9 mouse cellular contexts compared by ENCODE assay signal in genomic region chr14:11868636-11869035, GRCm38 (mm10).
DNase-seq lines count a peak whose midpoint lies in the region.
"Had no signal": no experiment of that assay in that cellular context is flagged by ENCODE, and none has a peak within 500 bp of the region (broad histone marks: within the 10 kb centered on the region; RNA-seq: fewer than 3 reads in every experiment).

No protein-coding gene starts in this region.

- no peak overlapping the region for H3K27ac ChIP-seq in heart, embryonic 10.5 days
- peak overlapping the region; percentile 31; the same call in 1 of the 2 replicates for H3K27ac ChIP-seq in brown adipose tissue, adult 24 weeks (replicated peaks; ENCODE audit: low read depth, low read length)
- H3K27ac ChIP-seq: forebrain, embryonic 10.5 days; lung, embryonic 15.5 days had no signal

- no peaks in the 10 kb centered on the region for H3K9me3 ChIP-seq in heart, embryonic 10.5 days
- H3K9me3 ChIP-seq: forebrain, embryonic 10.5 days; lung, embryonic 15.5 days had no signal

- WGBS in heart, embryonic 10.5 days = 43% methylated on average over 6 of the region's 6 CpGs

- H3K36me3 ChIP-seq in heart, embryonic 10.5 days = no peaks in the 10 kb centered on the region
- H3K36me3 ChIP-seq: forebrain, embryonic 10.5 days; lung, embryonic 15.5 days had no signal

- H3K27me3 ChIP-seq in heart, embryonic 10.5 days (ENCODE audit: insufficient read depth, poor library complexity, severe bottlenecking) = no peaks in the 10 kb centered on the region
- H3K27me3 ChIP-seq: lung, embryonic 15.5 days had no signal

- peak; percentile 77 for DNase-seq in heart, adult 8-10 months (ENCODE audit: low spot score)
- DNase-seq in heart, embryonic 10.5 days (ENCODE audit: low spot score) = no peak
- DNase-seq in kidney, adult 8-10 months = peak; percentile 55 to 74
- DNase-seq in lung, postnatal 4 days = peak; percentile 44 to 71
- DNase-seq in spleen, postnatal 36 days (ENCODE audit: low spot score in 2 of 2) = no peak
- DNase-seq in neural tube, embryonic 10.5 days (ENCODE audit: extremely low spot score, low spot score) = no peak

- H3K4me1 ChIP-seq in heart, embryonic 10.5 days = peaks cover 30% of the 10 kb centered on the region
- peaks cover 34% of the 10 kb centered on the region for H3K4me1 ChIP-seq in brown adipose tissue, adult 24 weeks (ENCODE audit: control insufficient read depth, insufficient read depth, insufficient read length, low read length)

- no peak overlapping the region for H3K4me3 ChIP-seq in heart, embryonic 10.5 days
- no peak overlapping the region for H3K4me3 ChIP-seq in brown adipose tissue, adult 24 weeks (ENCODE audit: insufficient read depth, low read depth, low read length)
- H3K4me3 ChIP-seq: forebrain, embryonic 10.5 days; lung, embryonic 15.5 days had no signal

Comparison
In these comparisons a context has a peak if more than half of its experiments do, and no peak if none do; other contexts are left out.
1. DNase-seq: peak in heart, adult 8-10 months (single experiment), kidney, adult 8-10 months (2 of 2) and lung, postnatal 4 days (2 of 2); none in heart, embryonic 10.5 days (single experiment), spleen, postnatal 36 days (0 of 2) and neural tube, embryonic 10.5 days (single experiment).